Mouse (Mus musculus): Measurements from ENCODE around the gene Zscan22.
A peak's percentile ranks its signal among the peaks of the same experiment; 100 is the strongest.
"Not testable (repeated sequence)": the region's sequence is repeated elsewhere in the genome, so short reads cannot be mapped to it uniquely, and the experiment has no call there.

The Zscan22 gene

GRCm38 (mm10) chr7:12927693-12928589 is 30.3 kb downstream of the Zscan22 start:
- DNase-seq (ENCODE audit: low spot score) = peak; percentile 64

GRCm38 (mm10) chr7:12933615-12934140 is 36.1 kb downstream of the Zscan22 start:
- no peak for DNase-seq (ENCODE audit: low spot score)

- no peak for DNase-seq (ENCODE audit: low spot score)
Observed at GRCm38 (mm10) chr7:12934808-12935207, 37.2 kb downstream of the Zscan22 start.

GRCm38 (mm10) chr7:12937254-12937803 is 39.7 kb downstream of the Zscan22 start:
- not testable (repeated sequence) for DNase-seq (ENCODE audit: low spot score)

GRCm38 (mm10) chr7:12940599-12940998 is 43.0 kb downstream of the Zscan22 start:
- DNase-seq (ENCODE audit: low spot score) = no peak

GRCm38 (mm10) chr7:12943488-12943887 is 45.9 kb downstream of the Zscan22 start:
- no peak for DNase-seq (ENCODE audit: low spot score)

GRCm38 (mm10) chr7:12949032-12949871 is 51.6 kb downstream of the Zscan22 start:
- peak; percentile 90 for DNase-seq (ENCODE audit: low spot score)

GRCm38 (mm10) chr7:12949872-12950229 is 52.2 kb downstream of the Zscan22 start:
- no peak for DNase-seq (ENCODE audit: low spot score)

GRCm38 (mm10) chr7:12954896-12955295 is 57.3 kb downstream of the Zscan22 start:
- no peak for DNase-seq (ENCODE audit: low spot score)

- no peak for DNase-seq (ENCODE audit: low spot score)
Observed at GRCm38 (mm10) chr7:12957511-12957910, 59.9 kb downstream of the Zscan22 start.

Measured in testis, postnatal 10 days (tissue).